Mouse (Mus musculus): ENCODE measurements around the gene Rpl3.

Rpl3 gene

DNA sequence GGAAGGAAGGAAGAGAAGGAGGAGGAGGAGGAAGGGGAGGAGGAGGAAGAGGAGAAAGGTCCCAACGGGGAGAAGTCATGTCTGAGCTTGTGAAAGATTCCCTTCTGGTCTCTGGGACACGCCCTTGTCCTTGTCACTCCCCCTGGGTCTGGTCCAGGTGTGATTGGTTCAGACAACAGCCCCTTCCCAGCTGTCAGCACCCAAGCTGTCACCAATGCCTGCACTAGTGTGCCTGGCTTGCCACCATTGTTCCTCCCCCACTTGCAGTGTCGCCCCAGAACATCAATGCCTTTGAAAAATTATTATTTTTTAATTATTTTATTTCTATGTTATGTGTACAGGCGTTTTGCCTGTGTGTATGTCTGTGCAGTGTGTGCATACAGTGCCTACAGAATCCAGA, 22.5 kb downstream of the Rpl3 start:
- no peak for DNase-seq (ENCODE audit: low read depth, low spot score)

DNA sequence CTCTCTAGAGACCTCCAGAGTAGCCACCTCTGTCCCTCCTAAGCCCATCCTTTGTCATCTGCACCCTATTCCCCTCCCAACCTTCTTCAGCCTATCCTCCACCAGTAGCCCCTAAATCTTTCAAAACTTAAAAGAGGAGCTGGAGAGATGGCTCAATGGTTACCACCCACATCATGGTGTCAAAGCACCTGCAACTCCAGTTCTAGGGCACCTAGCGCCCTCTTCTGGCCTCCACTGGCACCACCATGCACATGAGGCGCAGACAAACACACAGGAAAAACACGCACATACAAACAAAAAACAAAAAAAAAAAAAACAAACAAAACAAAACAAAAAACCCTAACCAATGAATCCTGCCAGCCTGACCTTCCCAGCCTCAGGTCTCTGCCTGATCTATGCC, 25.1 kb downstream of the Rpl3 start:
- no peak for DNase-seq (ENCODE audit: low read depth, low spot score)

DNA sequence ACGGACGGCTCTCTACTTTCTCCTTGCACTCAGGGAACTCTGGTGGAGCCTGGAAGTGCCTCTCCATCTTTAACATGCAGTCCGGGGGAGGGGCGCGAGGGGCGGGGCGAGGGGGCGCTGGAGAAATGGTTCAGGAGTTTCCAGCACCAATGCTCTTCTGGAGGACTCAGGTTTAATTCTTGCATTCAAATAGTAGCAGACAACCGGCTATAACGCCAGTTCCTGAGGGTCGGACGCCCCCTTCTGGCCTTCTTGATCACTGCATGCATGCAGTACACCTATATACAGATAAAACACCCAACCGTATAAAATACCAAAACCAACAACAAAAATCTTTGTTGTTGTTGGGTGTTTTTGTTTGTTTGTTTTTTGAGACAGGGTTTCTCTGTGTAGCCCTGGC, 26.3 kb downstream of the Rpl3 start:
- no peak for DNase-seq (ENCODE audit: low read depth, low spot score)

DNA sequence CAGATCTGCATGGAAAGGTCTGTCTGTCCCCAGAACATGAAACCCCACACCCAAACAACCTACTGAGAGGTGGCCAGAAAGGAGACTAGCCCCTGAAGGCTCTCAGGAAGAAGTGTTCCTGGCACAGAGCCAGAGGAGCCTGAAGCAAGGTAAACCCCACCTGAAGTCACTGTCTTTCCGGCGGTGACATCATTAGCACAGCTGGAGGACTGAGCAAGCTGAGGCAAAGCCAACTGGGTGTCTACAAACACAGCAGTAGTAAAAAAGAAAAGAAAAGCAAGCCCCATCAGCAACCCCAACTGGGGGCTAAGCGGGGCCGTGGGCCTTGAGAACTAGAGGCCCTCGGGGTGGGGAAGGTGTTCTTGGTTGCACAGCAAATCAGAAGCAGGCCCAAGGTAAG, 26.7 kb downstream of the Rpl3 start:
- no peak for DNase-seq (ENCODE audit: low read depth, low spot score)

DNA sequence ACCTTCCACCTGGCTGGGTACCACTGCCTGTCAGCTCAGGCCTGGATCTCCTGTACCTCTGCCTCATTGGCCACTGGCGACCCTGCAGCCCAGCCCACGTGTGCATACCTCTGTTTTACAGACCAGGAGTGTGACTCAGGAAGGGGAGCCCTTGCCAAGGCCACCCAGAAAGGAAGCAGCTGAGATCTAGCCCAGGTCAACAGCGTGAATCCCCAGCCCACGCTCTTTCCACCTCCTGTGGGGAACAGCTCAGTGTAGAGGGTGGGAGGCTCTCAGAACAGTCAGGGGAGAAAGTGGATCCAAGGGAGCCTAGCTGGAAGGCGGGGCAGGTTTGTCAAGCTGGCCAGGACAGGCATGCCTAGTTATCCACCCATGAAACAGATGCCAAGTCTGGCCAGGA, 28.8 kb downstream of the Rpl3 start:
- no peak for DNase-seq (ENCODE audit: low read depth, low spot score)

DNA sequence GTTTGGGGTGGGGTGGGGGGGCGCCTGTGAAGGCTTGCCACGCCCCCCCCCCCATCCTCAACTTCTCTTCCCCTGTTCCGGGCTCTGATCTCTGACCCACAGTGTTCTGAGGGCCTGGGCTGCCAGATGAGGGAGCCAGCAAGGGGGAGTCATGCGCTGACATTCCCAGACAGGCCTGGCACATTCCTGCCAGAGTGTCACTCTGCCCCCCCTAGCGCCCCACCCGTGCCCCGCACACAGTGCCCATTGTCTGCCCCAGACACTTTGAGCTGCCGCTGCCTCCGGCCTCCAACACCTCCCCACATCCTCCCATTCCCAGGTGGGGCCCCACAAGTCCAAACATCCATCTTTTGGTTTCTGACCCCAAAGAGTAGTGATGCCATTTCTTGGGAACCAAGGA, 29.3 kb downstream of the Rpl3 start:
- no peak for DNase-seq (ENCODE audit: low read depth, low spot score)

DNA sequence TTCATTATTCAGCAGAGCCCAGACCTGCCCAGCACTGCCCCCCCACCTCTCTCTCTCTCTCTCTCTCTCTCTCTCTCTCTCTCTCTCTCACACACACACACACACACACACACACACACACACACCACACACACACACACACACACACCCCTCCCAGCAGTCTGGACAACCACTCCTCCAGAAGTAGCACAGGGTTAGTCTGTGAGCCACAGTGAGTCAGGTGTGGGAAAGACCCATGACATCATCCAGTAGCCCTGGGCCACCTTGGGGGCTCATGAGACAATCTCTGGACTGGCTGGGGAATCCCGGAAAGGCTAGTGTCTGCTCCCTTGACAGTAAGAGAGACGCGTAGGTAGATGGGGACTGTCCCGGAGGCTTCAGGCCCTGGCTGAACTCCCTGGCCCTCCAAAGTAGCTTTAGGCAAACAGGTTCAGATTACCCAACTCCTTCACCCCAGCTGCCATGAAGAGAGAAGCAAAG, 30.6 kb downstream of the Rpl3 start:
- no peak for DNase-seq (ENCODE audit: low read depth, low spot score)

DNA sequence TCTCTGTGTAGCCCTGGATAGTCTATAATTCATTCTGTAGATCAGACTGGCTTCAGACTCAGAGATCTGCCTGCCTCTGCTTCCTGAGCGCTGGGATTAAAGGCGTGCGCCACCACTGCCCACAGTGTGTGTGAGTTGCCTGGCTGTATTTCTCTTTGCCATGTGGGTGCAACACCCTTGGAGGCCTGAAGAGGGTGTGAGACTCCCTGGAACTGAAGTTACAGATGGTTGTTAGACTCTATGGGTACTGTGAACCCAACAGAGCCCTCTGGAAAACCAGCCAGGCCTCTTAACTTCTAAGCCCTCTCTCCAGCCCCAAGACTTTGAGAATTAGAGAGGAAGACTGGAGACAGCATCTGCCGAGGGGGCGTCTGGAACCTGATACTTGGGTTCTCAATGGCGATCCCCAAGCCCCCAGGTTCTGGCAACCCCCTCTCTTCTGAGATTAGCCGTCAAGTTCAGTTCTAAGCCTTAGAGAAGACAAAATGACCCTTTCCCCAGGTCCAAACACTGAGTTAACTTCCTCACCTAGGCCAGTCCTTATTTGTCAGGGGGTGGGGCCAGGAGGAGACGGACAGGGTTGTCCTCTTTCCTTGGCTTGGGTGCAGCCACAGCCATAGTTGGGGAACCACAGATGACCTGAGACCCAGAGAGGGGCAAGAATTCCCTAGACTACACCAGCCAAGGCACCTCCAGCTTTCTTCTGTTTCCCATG, 31.2 kb downstream of the Rpl3 start:
- DNase-seq (ENCODE audit: low read depth, low spot score) = no peak

DNA sequence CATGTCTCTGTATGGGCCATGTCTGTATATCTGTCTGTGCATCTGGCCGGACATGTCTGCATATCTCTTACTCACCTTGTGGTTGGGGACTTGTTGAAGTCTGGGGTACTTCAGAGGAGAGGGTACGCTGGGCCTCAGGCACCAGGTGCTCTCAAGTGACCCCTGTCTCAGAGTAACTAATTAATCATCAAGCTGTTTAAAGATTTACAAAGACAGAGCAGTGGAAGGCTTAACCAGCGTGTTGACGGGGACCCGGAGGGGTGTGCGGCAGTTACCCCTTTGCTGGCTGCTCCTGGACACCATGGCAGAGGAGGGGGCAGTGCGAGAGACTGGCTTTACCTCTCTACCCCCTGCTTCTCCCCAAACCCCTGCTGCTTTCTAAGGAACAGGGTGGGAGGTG, 32.1 kb downstream of the Rpl3 start:
- DNase-seq (ENCODE audit: low read depth, low spot score) = no peak

DNA sequence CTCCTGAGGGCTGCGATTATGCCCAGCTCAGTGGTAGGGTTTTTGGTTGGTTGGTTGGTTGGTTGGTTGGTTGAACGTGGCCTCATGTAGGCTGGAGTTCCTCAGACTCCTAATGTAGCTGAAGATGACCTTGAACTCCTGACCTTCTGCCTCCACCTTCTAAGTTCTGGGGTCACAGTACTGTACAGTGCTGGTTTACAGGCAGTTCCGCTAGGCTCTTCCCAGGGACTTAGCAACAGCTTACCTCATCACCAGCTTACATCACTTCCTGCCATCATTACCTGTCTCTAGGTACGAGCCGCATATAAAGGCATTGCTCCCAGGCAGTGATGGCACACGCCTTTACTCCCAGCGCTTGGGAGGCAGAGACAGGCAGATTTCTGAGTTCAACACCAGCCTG, 33.5 kb downstream of the Rpl3 start:
- DNase-seq (ENCODE audit: low read depth, low spot score) = no peak

DNA sequence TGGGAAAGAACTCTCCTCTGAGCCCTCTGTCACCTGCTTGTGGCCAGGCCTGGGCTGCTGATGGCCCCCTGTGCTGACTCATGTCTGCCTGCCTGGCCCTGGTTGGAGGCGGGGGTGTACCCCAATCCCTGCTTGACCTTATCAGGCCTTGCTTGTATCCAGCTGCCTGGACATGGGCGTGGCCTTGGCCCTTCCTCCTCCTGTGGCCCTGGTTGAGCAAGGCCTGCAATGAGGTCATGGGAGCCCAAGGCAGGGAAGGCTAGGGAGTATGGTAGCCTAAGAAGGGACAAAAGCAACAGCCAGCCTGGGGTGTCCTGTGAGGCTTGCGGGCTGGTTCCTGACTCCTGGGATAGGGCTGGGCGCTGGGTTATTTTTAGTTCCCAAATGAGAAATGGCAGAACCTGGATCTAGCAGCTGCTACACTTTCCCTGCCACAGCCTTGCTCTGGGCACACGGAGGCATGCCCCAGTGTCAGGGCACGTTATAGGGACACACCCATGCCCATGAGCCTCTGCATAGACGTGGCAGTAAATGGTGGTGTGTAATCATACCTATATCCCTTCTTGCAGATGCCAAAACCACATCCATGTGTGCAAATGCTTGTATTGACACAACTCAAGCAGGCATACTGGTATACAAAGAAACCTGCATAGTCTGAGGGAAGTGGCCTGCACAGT, 37.5 kb downstream of the Rpl3 start:
- peak; percentile 85 for DNase-seq (ENCODE audit: low read depth, low spot score)

DNA sequence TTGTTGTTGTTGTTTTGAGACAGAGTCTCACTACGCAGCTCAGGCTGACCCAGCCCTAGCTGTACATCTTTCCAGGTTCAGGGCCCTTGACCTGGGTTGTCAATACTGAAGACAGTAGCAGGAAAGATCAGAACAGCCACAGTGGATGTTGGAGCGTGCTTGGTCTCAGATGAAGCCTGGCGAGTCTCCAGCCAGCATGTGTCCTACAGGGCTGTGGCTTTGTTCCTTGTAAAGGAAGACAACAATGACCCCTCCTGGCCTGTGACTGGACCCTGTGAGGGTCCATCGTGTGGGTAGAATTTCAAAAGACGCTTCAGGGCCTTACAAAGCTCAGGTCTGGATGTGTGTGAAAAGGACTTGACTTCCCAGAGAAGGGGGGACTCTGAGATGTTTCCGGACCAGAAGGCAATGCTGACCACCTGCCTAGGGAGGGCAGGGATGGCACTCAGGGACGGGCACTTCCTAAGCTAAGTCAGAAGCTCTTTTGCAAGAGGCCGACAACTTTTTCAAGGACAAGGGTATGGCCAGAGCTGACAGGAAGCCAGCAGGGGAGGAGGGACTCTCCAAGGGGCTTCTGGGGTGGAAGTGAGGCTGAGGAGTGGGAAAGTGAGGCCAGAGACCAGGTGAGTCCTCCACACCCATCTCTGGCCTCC, 38.2 kb downstream of the Rpl3 start:
- DNase-seq (ENCODE audit: low read depth, low spot score) = no peak

DNA sequence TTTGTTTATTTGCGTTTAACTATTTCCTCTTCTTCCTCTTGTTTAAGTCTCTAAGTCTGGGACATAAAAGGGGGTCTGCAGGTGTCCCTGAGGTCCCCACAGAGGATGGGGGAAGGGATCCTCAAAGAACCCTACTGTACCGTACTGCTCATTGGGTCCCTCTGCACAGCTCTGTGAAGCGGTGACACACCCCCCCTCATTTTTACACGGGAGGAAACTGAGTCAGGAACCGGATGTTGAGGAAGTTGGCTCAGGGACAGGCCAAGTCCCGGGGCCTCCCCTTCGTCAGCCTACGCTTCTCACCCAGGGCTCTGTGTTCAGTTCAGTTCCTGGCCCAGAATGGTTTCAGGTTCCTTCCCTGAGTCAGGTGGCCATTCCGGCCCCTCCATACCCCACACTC, 39.9 kb downstream of the Rpl3 start:
- DNase-seq (ENCODE audit: low read depth, low spot score) = no peak

DNA sequence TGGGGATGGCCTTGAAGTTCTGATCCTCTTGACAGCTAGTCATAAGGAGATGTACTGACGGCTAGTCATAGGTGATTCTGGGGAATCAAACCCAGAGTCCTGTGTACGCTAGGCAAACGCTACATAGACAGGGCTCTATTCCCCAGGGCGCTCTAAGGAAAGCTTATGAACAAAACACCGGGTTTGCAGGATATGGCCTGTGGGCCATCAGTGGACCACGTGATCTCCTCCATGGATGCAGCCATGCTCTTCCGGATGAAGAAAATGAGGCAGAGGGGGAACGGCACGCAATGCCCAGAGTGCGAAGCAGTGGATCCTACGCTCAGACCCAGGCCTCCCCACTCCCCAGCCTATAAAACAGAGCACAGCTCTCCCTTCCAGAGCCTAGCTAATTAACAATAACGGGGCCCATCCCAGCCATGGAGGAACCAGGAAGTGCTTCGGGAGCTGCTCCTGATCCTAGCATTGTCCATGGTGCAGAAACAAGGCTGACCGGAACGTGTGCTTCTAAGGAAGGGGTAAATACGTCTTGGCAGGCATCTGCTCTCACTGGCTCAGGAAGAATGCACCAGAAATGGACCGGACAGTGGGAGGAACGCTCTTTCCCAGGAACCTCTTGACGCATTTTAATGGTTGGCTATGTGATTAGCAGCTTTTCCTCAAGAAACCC, 40.4 kb downstream of the Rpl3 start:
- DNase-seq (ENCODE audit: low read depth, low spot score) = no peak

DNA sequence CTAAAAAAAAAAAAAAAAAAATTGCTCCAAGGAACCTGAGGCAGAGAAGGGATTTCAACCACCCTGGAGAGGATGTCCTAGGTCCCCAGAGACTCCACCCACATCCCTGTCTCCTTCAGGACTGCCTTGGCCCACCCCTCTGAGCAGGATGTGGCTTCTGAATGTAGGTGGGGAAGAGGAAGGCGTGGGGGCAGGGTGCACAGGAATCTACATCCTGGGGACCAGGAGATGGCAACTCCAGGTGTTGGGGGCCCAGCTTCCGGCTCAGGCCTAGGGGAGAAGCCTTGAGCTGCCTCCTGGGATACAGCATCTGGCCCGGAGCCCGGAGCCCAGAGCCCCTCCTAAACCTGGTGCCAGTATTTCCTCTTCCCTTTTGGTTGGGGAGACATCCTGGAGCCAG, 41.6 kb downstream of the Rpl3 start:
- DNase-seq (ENCODE audit: low read depth, low spot score) = peak; percentile 59

DNA sequence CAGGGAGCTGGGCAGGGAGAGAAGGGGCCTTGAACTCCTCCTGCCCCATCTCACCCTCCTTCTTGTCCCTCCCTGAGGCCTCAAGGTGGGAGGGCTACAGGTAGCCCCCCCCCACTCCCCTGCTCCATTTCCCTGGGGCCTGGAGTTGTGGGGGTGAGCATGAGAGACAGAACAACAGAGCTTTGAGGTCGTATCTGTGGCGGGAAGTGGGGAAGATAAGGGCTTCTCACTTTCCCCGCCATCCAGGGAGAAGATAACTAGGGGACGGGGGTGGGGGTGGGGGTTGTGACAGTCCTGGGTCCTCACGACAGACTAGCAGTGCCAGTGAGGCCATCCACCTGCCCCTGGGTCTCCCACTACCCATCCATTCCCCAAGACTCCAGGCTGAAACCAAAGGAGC, 43.7 kb downstream of the Rpl3 start:
- DNase-seq (ENCODE audit: low read depth, low spot score) = no peak

DNA sequence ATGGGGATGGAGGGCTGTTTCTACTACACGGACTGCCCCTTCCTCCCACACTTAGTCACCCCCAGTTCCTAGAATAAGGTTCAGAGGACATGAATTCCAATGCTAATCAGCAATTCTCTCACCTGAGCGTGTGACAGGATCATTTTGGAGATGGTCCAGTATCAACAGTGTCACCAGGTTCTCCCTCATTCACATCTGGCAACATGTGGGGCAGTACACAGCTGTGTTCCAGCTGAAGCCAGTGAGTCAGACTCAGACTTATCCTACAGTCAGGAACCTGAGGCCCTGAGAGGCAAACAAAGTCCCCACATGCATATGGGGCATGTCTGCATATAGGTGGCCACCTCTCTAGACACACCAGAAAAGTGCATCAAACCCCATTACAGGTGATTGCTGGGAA, 44.4 kb downstream of the Rpl3 start:
- DNase-seq (ENCODE audit: low read depth, low spot score) = no peak

DNA sequence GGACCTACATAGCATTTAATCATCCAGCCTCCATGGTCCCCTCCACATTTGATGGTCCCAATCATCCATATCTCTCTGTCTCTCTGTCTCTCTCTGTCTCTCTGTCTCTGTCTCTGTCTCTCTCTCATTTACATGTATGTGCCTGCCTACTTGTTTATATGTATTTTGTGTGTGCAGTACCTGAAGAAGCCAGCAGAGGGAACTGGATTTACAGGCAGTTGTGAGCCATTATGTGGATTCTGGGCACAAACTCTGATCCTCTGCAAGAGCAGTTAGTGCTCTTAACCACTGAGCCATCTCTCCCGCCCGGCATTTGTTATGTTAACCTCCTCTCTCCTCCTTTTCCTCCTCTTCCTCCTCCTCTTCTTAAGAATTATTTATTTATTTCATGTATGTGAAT, 45.9 kb downstream of the Rpl3 start:
- DNase-seq (ENCODE audit: low read depth, low spot score) = no peak

DNA sequence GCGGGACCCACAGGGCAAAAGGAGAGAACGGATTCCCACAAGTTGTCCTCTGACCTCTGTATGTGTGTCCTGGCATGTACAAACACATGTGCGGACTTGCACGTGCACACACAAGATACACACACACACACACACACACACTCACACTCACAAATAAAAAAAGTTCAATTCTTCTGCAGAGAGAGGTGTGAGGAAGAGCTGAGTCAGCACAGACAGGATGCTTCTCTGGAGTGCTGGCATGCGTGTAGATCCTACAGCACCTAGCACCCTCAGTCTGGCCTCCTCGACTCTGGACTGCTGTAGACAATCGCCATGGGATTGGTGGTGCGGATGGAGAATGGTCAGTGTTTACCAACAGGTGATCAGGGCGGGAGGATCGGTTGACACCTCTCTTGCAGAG, 47.4 kb downstream of the Rpl3 start:
- DNase-seq (ENCODE audit: low read depth, low spot score) = no peak

DNA sequence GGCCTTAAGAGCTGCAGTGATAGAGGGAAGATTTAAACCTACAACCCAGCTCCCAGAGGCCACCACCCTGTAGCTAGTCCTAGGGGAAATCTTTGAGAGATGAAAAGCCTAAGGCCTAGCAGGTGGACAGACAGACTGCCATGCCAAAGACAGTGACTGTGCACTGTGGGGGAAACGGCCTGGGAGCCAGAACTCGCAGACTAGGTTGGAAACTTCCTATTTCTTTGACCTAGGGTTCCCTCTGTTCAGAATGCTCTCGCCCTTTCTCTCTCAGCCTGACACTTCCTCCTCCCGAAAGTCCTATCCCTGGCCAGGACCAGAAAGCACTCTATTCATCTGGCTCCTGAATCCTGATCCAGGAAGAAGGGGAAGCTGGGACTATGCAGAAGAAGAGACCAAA, 49.5 kb downstream of the Rpl3 start:
- DNase-seq (ENCODE audit: low read depth, low spot score) = no peak

DNA sequence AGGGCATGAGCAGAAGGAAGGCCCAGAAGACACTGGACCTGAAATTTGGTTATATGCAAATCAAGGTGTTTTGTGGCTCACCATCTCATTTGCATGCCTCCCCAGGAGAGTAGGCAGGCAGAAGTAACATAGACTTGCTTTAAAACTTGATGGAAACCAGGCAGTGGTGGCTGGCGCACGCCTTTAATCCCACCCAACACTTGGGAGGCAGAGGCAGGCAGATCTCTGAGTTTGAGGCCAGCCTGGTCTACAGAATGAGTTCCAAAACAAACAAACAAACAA, 53.6 kb downstream of the Rpl3 start:
- DNase-seq (ENCODE audit: low read depth, low spot score) = no peak

DNA sequence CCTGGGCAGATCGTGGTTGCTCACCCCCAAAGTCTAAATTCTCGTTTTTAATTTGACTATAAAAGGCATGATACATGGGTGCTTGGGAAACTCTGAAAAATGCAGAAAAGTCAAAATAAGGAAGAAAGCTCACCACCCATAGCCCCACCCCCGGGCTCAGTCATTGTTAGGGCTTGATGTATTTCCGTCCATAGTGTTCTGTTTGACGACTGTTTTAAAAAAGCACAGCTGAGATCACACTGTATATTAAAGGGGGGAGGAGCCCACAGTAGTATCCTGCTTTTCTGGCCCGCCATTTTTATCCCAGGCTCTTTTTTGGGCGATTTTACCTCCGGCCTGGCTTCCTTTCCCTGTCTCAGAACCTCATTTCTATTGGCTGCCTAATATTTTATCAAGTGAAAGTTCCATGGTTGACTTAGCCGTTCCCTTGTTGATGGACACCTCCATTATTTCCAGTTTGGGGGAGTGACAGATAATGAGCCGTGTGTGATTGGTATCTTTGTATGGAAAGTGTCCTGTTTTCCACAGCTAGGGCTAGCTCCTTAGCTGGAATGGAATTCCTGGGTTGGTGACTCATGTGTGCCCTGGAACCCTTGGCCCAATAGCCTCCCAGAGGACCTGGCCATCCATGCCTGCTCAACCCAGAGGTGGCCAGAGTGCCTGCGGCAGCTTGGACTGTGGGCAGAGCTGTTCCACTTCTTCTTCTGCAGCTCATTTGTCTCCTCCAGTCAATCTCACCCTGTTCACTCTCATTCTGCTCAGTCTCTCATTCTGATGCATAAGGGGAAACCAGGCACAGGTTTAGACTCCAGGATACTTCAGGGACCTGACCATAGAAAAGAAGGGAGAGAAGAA, 54.2 kb downstream of the Rpl3 start:
- DNase-seq (ENCODE audit: low read depth, low spot score) = no peak

Data from skeletal muscle tissue, adult 2 months (tissue).